ENCODE assay signal across 8 mouse cellular contexts in the genomic region with DNA sequence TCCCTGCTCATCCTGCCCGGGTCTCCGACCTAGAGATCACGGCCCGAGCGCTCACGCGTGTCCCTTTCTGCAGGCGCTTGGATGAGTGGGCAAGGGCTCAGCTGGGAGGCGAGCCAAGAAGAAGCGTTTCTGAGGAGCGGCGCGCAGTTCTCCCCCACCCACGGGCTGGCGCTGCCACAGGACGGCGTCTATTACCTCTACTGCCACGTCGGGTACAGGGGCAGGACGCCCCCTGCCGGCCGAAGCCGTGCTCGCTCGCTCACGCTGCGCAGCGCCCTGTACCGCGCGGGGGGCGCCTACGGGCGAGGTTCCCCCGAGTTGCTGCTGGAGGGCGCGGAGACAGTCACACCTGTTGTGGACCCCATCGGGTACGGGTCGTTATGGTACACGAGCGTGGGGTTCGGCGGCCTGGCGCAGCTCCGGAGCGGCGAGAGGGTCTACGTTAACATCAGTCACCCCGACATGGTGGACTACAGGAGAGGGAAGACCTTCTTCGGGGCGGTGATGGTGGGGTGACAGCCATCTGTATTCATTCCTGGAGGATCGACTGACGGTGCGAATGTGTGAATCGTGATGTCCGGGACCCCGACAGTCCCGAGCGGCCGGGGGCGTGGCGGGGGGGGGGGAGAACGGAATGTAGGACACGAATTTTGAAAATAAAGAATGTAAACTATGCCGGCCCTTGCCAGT. TPM values are rescaled to one million over a fixed set of nuclear protein-coding genes. Genes with fewer than 3 reads are reported as not detected.
DNase-seq lines count a peak whose midpoint lies in the region; ATAC-seq and TF ChIP-seq lines count a peak whose summit lies in the region.

No protein-coding gene starts in this region.

- peak; percentile 81 for DNase-seq in CH12.LX (ENCODE audit: extremely low read depth)
- peak; percentile 19 for DNase-seq in c-Kit-negative CD71-positive TER-119-positive erythroid progenitor cells, embryonic 14.5 days (ENCODE audit: low read depth, low spot score)
- peak; percentile 75 for DNase-seq in forebrain, embryonic 14.5 days (ENCODE audit: low spot score)
- peak; percentile 87 to 88 for DNase-seq in heart, postnatal 36 days
- DNase-seq in layer of hippocampus, adult 9-11 months = peak; percentile 72
- peak; percentile 57 for DNase-seq in ovary, adult 18-20 months (ENCODE audit: low spot score)
- DNase-seq in thymus, postnatal 0 days (ENCODE audit: low spot score) = peak; percentile 95

- H3K4me1 ChIP-seq in CH12.LX (ENCODE audit: control insufficient read depth in 1 of 2, insufficient read depth in 2 of 2) = peaks cover 21 to 44% of the 10 kb centered on the region in 2 experiments
- peaks cover 10% of the 10 kb centered on the region for H3K4me1 ChIP-seq in forebrain, embryonic 14.5 days (ENCODE audit: control insufficient read depth, insufficient read depth, low read length)
- peaks cover 8% of the 10 kb centered on the region for H3K4me1 ChIP-seq in lung, embryonic 16.5 days (replicated peaks; ENCODE audit: control insufficient read depth, insufficient read depth, low read length)

- peak; percentile 72 for TF ChIP-seq RAD21 in CH12.LX (IDR thresholded peaks at IDR 0.05; ENCODE audit: low read depth, low read length)

- dilution Hi-C loops in CH12.LX (cut with MboI; ENCODE audit: extremely low pct_ligation_motif_present, extremely low pct_unique_long_range_greater_than_20kb, low sequenced_read_pairs) = no loop called here

- no peaks in the 10 kb centered on the region for H3K9me3 ChIP-seq in CH12.LX (replicated peaks; ENCODE audit: low read length)
- no peaks in the 10 kb centered on the region for H3K9me3 ChIP-seq in forebrain, embryonic 14.5 days (replicated peaks; ENCODE audit: control insufficient read depth, low read length)
- H3K9me3 ChIP-seq in lung, embryonic 16.5 days (ENCODE audit: control insufficient read depth, low read length) = no peaks in the 10 kb centered on the region

- no peaks in the 10 kb centered on the region for H3K27me3 ChIP-seq in CH12.LX (replicated peaks)
- H3K27me3 ChIP-seq in forebrain, embryonic 14.5 days (replicated peaks; ENCODE audit: control insufficient read depth, insufficient read depth, low read length) = peaks cover 25% of the 10 kb centered on the region
- H3K27me3 ChIP-seq in lung, embryonic 16.5 days (ENCODE audit: control insufficient read depth, insufficient read depth, low read depth, low read length) = peaks cover 13% of the 10 kb centered on the region

- peak overlapping the region; percentile 92 for H3K4me2 ChIP-seq in CH12.LX (ENCODE audit: insufficient read depth, low read depth, poor library complexity, severe bottlenecking)
- H3K4me2 ChIP-seq in forebrain, embryonic 14.5 days (ENCODE audit: low read length) = peak overlapping the region; percentile 60
- peak overlapping the region; percentile 70 for H3K4me2 ChIP-seq in lung, embryonic 16.5 days (ENCODE audit: low read depth, low read length)

- H3K27ac ChIP-seq in CH12.LX (ENCODE audit: insufficient read depth, low read depth) = peak overlapping the region; percentile 96
- no peak overlapping the region for H3K27ac ChIP-seq in forebrain, embryonic 14.5 days (ENCODE audit: low read depth, low read length)
- no peak overlapping the region for H3K27ac ChIP-seq in lung, embryonic 16.5 days (ENCODE audit: low read length)

- peaks cover 3 to 15% of the 10 kb centered on the region in 2 experiments for H3K36me3 ChIP-seq in CH12.LX (replicated peaks in 1 of 2; ENCODE audit: control insufficient read depth in 1 of 2, insufficient read depth in 1 of 2, low read length in 1 of 2)
- H3K36me3 ChIP-seq in forebrain, embryonic 14.5 days (ENCODE audit: control insufficient read depth, insufficient read depth, low read length) = no peaks in the 10 kb centered on the region
- H3K36me3 ChIP-seq in lung, embryonic 16.5 days (ENCODE audit: control insufficient read depth, insufficient read depth, low read length) = no peaks in the 10 kb centered on the region

- peak overlapping the region; percentile 71 for H3K9ac ChIP-seq in CH12.LX (ENCODE audit: insufficient read depth, low read depth)
- peak overlapping the region; percentile 43; the same call in 1 of the 2 replicates for H3K9ac ChIP-seq in forebrain, embryonic 14.5 days (ENCODE audit: low read length)
- peak overlapping the region; percentile 53 for H3K9ac ChIP-seq in lung, embryonic 16.5 days (ENCODE audit: low read length)

- peaks cover 18% of the 10 kb centered on the region for H3K79me2 ChIP-seq in CH12.LX (replicated peaks; ENCODE audit: control insufficient read depth, extremely low read depth, insufficient read depth, poor library complexity, severe bottlenecking)

- peak; percentile 90 for ATAC-seq in forebrain, embryonic 14.5 days
- peak; percentile 87 for ATAC-seq in lung, embryonic 16.5 days (ENCODE audit: low read depth)

- intact Hi-C loops in heart, postnatal 36 days (cut with DNase I) = loop anchor here (1.0 to 2.0 kb wide), 2 partner anchors 17 to 33 kb away; no protein-coding TSS in a partner anchor

- TF ChIP-seq CTCF in CH12.LX (conservative IDR thresholded peaks at IDR 0.05 in 1 of 2, IDR thresholded peaks at IDR 0.05 in 1 of 2; ENCODE audit: low read depth in 2 of 2, low read length in 2 of 2) = peak; percentile 44 to 99; a peak in 3 of 4 replicates

- 2% methylated on average over 66 of the region's 66 CpGs for WGBS in forebrain, embryonic 14.5 days
- under 1% methylated on average over 65 of the region's 66 CpGs for WGBS in lung, embryonic 16.5 days

- TF ChIP-seq POLR2A in CH12.LX (IDR thresholded peaks at IDR 0.05; ENCODE audit: low read depth, low read length) = no peak

- 0 out of 2 replicates have a peak, but pooled peaks have one; percentile 5 for TF ChIP-seq EP300 in CH12.LX (IDR thresholded peaks at IDR 0.05; ENCODE audit: low read length)

- in situ Hi-C loops in CH12.LX (cut with MboI; ENCODE audit: low pct_ligation_motif_present, low pct_unique_long_range_greater_than_20kb, low sequenced_read_pairs) = no loop called here

- peak overlapping the region; percentile 60 to 80 (median 78) for H3K4me3 ChIP-seq in CH12.LX (replicated peaks in 1 of 3; ENCODE audit: low read depth in 2 of 3, low read length in 2 of 3, poor library complexity in 1 of 3)
- H3K4me3 ChIP-seq in forebrain, embryonic 14.5 days (ENCODE audit: low read depth, low read length) = peak overlapping the region; percentile 31
- peak overlapping the region; percentile 47 for H3K4me3 ChIP-seq in lung, embryonic 16.5 days (ENCODE audit: low read length)

TF ChIP-seq in CH12.LX, 34 proteins besides CTCF, POLR2A, EP300 and RAD21 (continues in another document):
- TF ChIP-seq JUND (conservative IDR thresholded peaks at IDR 0.05; ENCODE audit: low read depth, low read length) (no peak), CHD1 (IDR thresholded peaks at IDR 0.05; ENCODE audit: low read depth, low read length) (peak; percentile 84; the same call in 1 of the 2 replicates), ETS1 (conservative IDR thresholded peaks at IDR 0.05; ENCODE audit: low read depth, low read length) (no peak), MAX (IDR thresholded peaks at IDR 0.05; ENCODE audit: low read length) (peak; percentile 63; the same call in 1 of the 2 replicates), RCOR1 (conservative IDR thresholded peaks at IDR 0.05; ENCODE audit: low read depth, low read length) (peak; percentile 60; the same call in 1 of the 2 replicates)

RNA-seq across cellular contexts. Expression of a gene that starts 1.5 kb away (rescaled TPM):
- total RNA-seq in CH12.LX (2012; rRNA removed) (120 and 150 TPM in 2 replicates), CH12.LX (2014; rRNA removed) (228 and 234 TPM in 2 replicates)
- polyA plus RNA-seq in CH12.LX (2012; ENCODE audit: insufficient read length, low read depth) = 263 and 267 TPM in 2 replicates
- 0.39 TPM in 1 of 2 replicates, not detected in the other for polyA plus RNA-seq in forebrain, embryonic 14.5 days (2014; fragmentation: Nextera tagmentation; extraction: Ambion mirVana)
- 1 to 10 TPM; 1.0 to 1.6 TPM for total RNA-seq in heart, postnatal 36 days (2021)
- 1.0 and 1.5 TPM in 2 replicates for polyA plus RNA-seq in lung, embryonic 16.5 days (2015; fragmentation: Nextera tagmentation; extraction: Ambion mirVana)
- polyA plus RNA-seq in thymus, postnatal 0 days (2015; fragmentation: Nextera tagmentation; extraction: Ambion mirVana) = 144 and 167 TPM in 2 replicates

RNA-seq across cellular contexts. Expression of a gene that starts 6.0 kb away (rescaled TPM):
- total RNA-seq in CH12.LX (2012; rRNA removed) (18.8 and 28.0 TPM in 2 replicates), CH12.LX (2014; rRNA removed) (19.0 and 20.8 TPM in 2 replicates)
- polyA plus RNA-seq in CH12.LX (2012; ENCODE audit: insufficient read length, low read depth) = 25.2 and 28.3 TPM in 2 replicates
- not detected in 2 replicates for polyA plus RNA-seq in forebrain, embryonic 14.5 days (2014; fragmentation: Nextera tagmentation; extraction: Ambion mirVana)
- under 1 TPM; 0.53 to 0.57 TPM for total RNA-seq in heart, postnatal 36 days (2021)
- polyA plus RNA-seq in lung, embryonic 16.5 days (2015; fragmentation: Nextera tagmentation; extraction: Ambion mirVana) = 0.09 and 0.24 TPM in 2 replicates
- polyA plus RNA-seq in thymus, postnatal 0 days (2015; fragmentation: Nextera tagmentation; extraction: Ambion mirVana) = 4.2 and 5.7 TPM in 2 replicates

RNA-seq across cellular contexts. Expression of a gene that starts 7.5 kb away (rescaled TPM):
- total RNA-seq in CH12.LX (2012; rRNA removed) (6.0 and 8.4 TPM in 2 replicates), CH12.LX (2014; rRNA removed) (2.9 and 4.4 TPM in 2 replicates)
- polyA plus RNA-seq in CH12.LX (2012; ENCODE audit: insufficient read length, low read depth) = 8.5 and 9.0 TPM in 2 replicates
- polyA plus RNA-seq in forebrain, embryonic 14.5 days (2014; fragmentation: Nextera tagmentation; extraction: Ambion mirVana) = 6.1 and 8.0 TPM in 2 replicates
- total RNA-seq in heart, postnatal 36 days (2021) = 1 to 10 TPM; 3.3 to 3.7 TPM
- polyA plus RNA-seq in lung, embryonic 16.5 days (2015; fragmentation: Nextera tagmentation; extraction: Ambion mirVana) = 11.3 and 12.4 TPM in 2 replicates
- 35.3 and 41.8 TPM in 2 replicates for polyA plus RNA-seq in thymus, postnatal 0 days (2015; fragmentation: Nextera tagmentation; extraction: Ambion mirVana)

RNA-seq across cellular contexts. Expression of a gene that starts 9.4 kb away (rescaled TPM):
- total RNA-seq in CH12.LX (2012; rRNA removed) = 8.9 and 13.4 TPM in 2 replicates
- 18.9 and 19.6 TPM in 2 replicates for total RNA-seq in CH12.LX (2014; rRNA removed)
- polyA plus RNA-seq in CH12.LX (2012; ENCODE audit: insufficient read length, low read depth) = 50.4 and 53.0 TPM in 2 replicates
- 0.13 and 0.21 TPM in 2 replicates for polyA plus RNA-seq in forebrain, embryonic 14.5 days (2014; fragmentation: Nextera tagmentation; extraction: Ambion mirVana)
- total RNA-seq in heart, postnatal 36 days (2021) = under 1 TPM in 1 of 2 experiments, not detected in 1; 0.19 TPM
- 0.30 TPM in 1 of 2 replicates, not detected in the other for polyA plus RNA-seq in lung, embryonic 16.5 days (2015; fragmentation: Nextera tagmentation; extraction: Ambion mirVana)
- polyA plus RNA-seq in thymus, postnatal 0 days (2015; fragmentation: Nextera tagmentation; extraction: Ambion mirVana) = 4.4 and 4.7 TPM in 2 replicates

RNA-seq across cellular contexts. Expression of a gene that starts 19.9 kb away (rescaled TPM):
- 7.0 and 14.7 TPM in 2 replicates for total RNA-seq in CH12.LX (2012; rRNA removed)
- total RNA-seq in CH12.LX (2014; rRNA removed) = 14.1 and 15.5 TPM in 2 replicates
- 14.7 and 19.7 TPM in 2 replicates for polyA plus RNA-seq in CH12.LX (2012; ENCODE audit: insufficient read length, low read depth)
- 6.9 and 7.3 TPM in 2 replicates for polyA plus RNA-seq in forebrain, embryonic 14.5 days (2014; fragmentation: Nextera tagmentation; extraction: Ambion mirVana)
- 1 to 10 TPM; 2.0 to 6.2 TPM for total RNA-seq in heart, postnatal 36 days (2021)
- 7.3 and 8.0 TPM in 2 replicates for polyA plus RNA-seq in lung, embryonic 16.5 days (2015; fragmentation: Nextera tagmentation; extraction: Ambion mirVana)
- polyA plus RNA-seq in thymus, postnatal 0 days (2015; fragmentation: Nextera tagmentation; extraction: Ambion mirVana) = 45.2 and 47.2 TPM in 2 replicates

Comparison
In these comparisons a context has a peak if more than half of its experiments do, and no peak if none do; other contexts are left out.
1. DNase-seq: peak in every context shown above with its lines; median percentile 95 in thymus, postnatal 0 days; 88 in heart, postnatal 36 days; 81 in CH12.LX; 75 in forebrain, embryonic 14.5 days; 72 in layer of hippocampus, adult 9-11 months; 57 in ovary, adult 18-20 months; 19 in c-Kit-negative CD71-positive TER-119-positive erythroid progenitor cells, embryonic 14.5 days.
2. RNA of a gene that starts 1.5 kb away (polyA plus RNA-seq): 263 to 267 TPM in CH12.LX and 144 to 167 TPM in thymus, postnatal 0 days; 1.0 to 1.5 TPM in lung, embryonic 16.5 days and 0.39 TPM in forebrain, embryonic 14.5 days; every median in the first group is over 10 times any median in the second.
3. Peak in every context shown above with its lines, with median percentiles within 50 percentile points of each other: H3K4me2 ChIP-seq, H3K4me3 ChIP-seq and H3K9ac ChIP-seq.